Mouse (Mus musculus): ENCODE measurements around the gene Mrpl45.

Mrpl45 gene

DNA sequence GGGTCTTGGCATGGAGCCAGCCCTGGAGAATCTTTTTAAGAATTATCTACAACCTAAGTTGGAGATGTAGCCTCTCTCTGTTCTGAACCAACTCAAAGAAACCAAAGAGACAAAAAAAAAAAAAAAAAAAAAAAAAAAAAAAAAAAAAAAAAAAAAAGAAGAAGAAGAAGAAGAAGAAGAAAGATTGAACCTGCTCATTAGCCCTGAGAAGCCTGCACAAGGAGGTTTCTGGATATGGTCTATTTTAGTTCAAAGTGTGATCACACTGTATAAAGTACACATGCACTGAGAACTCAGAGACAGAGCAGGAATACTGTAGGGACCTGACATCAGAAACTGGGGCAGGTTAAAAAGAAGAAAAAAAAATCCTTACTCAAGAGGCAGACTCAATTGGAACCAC lies 27.9 kb upstream of the Mrpl45 start:
- no peaks in the 10 kb centered on the region for H3K36me3 ChIP-seq (ENCODE audit: insufficient read depth, low read length)
- peak overlapping the region; percentile 50 for H3K4me3 ChIP-seq (replicated peaks; ENCODE audit: low read length)
- peaks cover 95% of the 10 kb centered on the region for H3K4me1 ChIP-seq (replicated peaks; ENCODE audit: low read depth, low read length)
- no peaks in the 10 kb centered on the region for H3K9me3 ChIP-seq (ENCODE audit: low read length)
- no peak for TF ChIP-seq CTCF (conservative IDR thresholded peaks at IDR 0.05; ENCODE audit: low read length)
- TF ChIP-seq NANOG (IDR thresholded peaks at IDR 0.05; ENCODE audit: borderline replicate concordance, low read length): no peak
- TF ChIP-seq POU5F1 (IDR thresholded peaks at IDR 0.05; ENCODE audit: borderline replicate concordance, low read length): no peak
- no peaks in the 10 kb centered on the region for H3K27me3 ChIP-seq (ENCODE audit: insufficient read depth, low read length)

- Histone ChIP-seq H3K36me3 (ENCODE audit: insufficient read depth, low read length) (no peaks in the 10 kb centered on the region), H3K4me1 (replicated peaks; ENCODE audit: low read depth, low read length) (peaks cover 86% of the 10 kb centered on the region), H3K27me3 (ENCODE audit: insufficient read depth, low read length) (no peaks in the 10 kb centered on the region), H3K4me3 (replicated peaks; ENCODE audit: low read length) (peak overlapping the region; percentile 46), H3K9me3 (ENCODE audit: low read length) (no peaks in the 10 kb centered on the region)
- no peak for TF ChIP-seq POU5F1 (IDR thresholded peaks at IDR 0.05; ENCODE audit: borderline replicate concordance, low read length)
- TF ChIP-seq CTCF (conservative IDR thresholded peaks at IDR 0.05; ENCODE audit: low read length): no peak
- TF ChIP-seq NANOG (IDR thresholded peaks at IDR 0.05; ENCODE audit: borderline replicate concordance, low read length): peak; percentile 10; the same call in 1 of the 2 replicates
Measured at GRCm38 (mm10) chr11:97289276-97290230, 26.0 kb upstream of the Mrpl45 start.

GRCm38 (mm10) chr11:97292731-97293130 lies 22.8 kb upstream of the Mrpl45 start:
- Histone ChIP-seq H3K4me1 (replicated peaks; ENCODE audit: low read depth, low read length) (peaks cover 74% of the 10 kb centered on the region), H3K4me3 (replicated peaks; ENCODE audit: low read length) (no peak overlapping the region), H3K9me3 (ENCODE audit: low read length) (no peaks in the 10 kb centered on the region), H3K36me3 (ENCODE audit: insufficient read depth, low read length) (no peaks in the 10 kb centered on the region), H3K27me3 (ENCODE audit: insufficient read depth, low read length) (no peaks in the 10 kb centered on the region)
- TF ChIP-seq CTCF (conservative IDR thresholded peaks at IDR 0.05; ENCODE audit: low read length): peak; percentile 23
- TF ChIP-seq NANOG (IDR thresholded peaks at IDR 0.05; ENCODE audit: borderline replicate concordance, low read length): no peak

GRCm38 (mm10) chr11:97296542-97296941 lies 19.0 kb upstream of the Mrpl45 start:
- Histone ChIP-seq H3K27me3 (ENCODE audit: insufficient read depth, low read length) (no peaks in the 10 kb centered on the region), H3K36me3 (ENCODE audit: insufficient read depth, low read length) (no peaks in the 10 kb centered on the region), H3K9me3 (ENCODE audit: low read length) (no peaks in the 10 kb centered on the region), H3K4me1 (replicated peaks; ENCODE audit: low read depth, low read length) (peaks cover 56% of the 10 kb centered on the region), H3K4me3 (replicated peaks; ENCODE audit: low read length) (no peak overlapping the region)
- TF ChIP-seq NANOG (IDR thresholded peaks at IDR 0.05; ENCODE audit: borderline replicate concordance, low read length) (no peak), CTCF (conservative IDR thresholded peaks at IDR 0.05; ENCODE audit: low read length) (no peak), POU5F1 (IDR thresholded peaks at IDR 0.05; ENCODE audit: borderline replicate concordance, low read length) (no peak)

DNA sequence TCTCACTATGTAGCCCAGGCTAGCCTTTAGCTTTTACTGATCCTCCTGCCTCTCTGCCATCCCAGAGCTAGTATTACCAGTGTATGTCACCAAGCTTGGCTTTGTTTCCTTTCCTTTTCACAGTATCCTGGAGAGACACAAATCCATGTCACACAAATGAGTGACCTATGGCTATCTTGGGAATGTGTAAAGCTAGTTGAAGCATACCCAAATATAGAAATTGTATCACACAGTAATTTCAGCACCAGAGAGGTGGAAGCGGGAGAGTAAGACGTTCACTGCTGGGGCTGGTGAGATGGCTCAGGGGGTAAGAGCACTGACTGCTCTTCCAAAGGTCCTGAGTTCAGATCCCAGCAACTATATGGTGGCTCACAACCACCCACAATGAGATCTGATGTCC lies 15.6 kb upstream of the Mrpl45 start:
- H3K9me3 ChIP-seq (ENCODE audit: low read length): no peaks in the 10 kb centered on the region
- H3K4me3 ChIP-seq (replicated peaks; ENCODE audit: low read length): no peak overlapping the region
- no peaks in the 10 kb centered on the region for H3K27me3 ChIP-seq (ENCODE audit: insufficient read depth, low read length)
- no peak for TF ChIP-seq CTCF (conservative IDR thresholded peaks at IDR 0.05; ENCODE audit: low read length)
- no peak for TF ChIP-seq POU5F1 (IDR thresholded peaks at IDR 0.05; ENCODE audit: borderline replicate concordance, low read length)
- TF ChIP-seq NANOG (IDR thresholded peaks at IDR 0.05; ENCODE audit: borderline replicate concordance, low read length): no peak
- H3K4me1 ChIP-seq (replicated peaks; ENCODE audit: low read depth, low read length): peaks cover 67% of the 10 kb centered on the region
- no peaks in the 10 kb centered on the region for H3K36me3 ChIP-seq (ENCODE audit: insufficient read depth, low read length)

DNA sequence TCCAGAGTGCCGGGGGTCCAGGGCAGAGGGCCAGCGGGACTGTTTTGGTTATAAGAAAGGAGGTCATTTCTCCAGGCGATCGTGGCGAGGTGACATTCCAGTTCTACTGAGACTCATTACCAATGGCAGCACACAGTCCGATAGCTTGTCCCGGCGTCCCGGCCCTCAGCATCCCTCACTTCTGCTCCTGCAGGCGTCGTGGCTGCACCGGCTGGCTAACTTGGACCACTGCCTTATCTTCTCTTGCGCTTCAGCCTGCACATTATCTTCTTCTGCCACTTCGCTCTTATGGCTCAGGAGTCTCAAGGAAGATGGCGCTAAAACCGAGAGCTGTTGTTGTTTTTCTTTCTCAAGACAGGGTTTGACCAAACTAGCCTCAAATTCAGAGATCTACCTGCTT lies 14.1 kb upstream of the Mrpl45 start:
- Histone ChIP-seq H3K36me3 (ENCODE audit: insufficient read depth, low read length) (0 out of 2 replicates have a peak, but pooled peaks cover under 1% of the 10 kb centered on the region), H3K4me3 (replicated peaks; ENCODE audit: low read length) (peak overlapping the region; percentile 29; the same call in 1 of the 2 replicates), H3K9me3 (ENCODE audit: low read length) (no peaks in the 10 kb centered on the region), H3K4me1 (replicated peaks; ENCODE audit: low read depth, low read length) (peaks cover 61% of the 10 kb centered on the region), H3K27me3 (ENCODE audit: insufficient read depth, low read length) (no peaks in the 10 kb centered on the region)
- no peak for TF ChIP-seq POU5F1 (IDR thresholded peaks at IDR 0.05; ENCODE audit: borderline replicate concordance, low read length)
- TF ChIP-seq CTCF (conservative IDR thresholded peaks at IDR 0.05; ENCODE audit: low read length): no peak
- no peak for TF ChIP-seq NANOG (IDR thresholded peaks at IDR 0.05; ENCODE audit: borderline replicate concordance, low read length)

- peaks cover 3% of the 10 kb centered on the region; the same call in 1 of the 2 replicates for H3K36me3 ChIP-seq (ENCODE audit: insufficient read depth, low read length)
- peaks cover 66% of the 10 kb centered on the region for H3K4me1 ChIP-seq (replicated peaks; ENCODE audit: low read depth, low read length)
- H3K9me3 ChIP-seq (ENCODE audit: low read length): no peaks in the 10 kb centered on the region
- H3K4me3 ChIP-seq (replicated peaks; ENCODE audit: low read length): peak overlapping the region; percentile 21
- no peaks in the 10 kb centered on the region for H3K27me3 ChIP-seq (ENCODE audit: insufficient read depth, low read length)
- TF ChIP-seq CTCF (conservative IDR thresholded peaks at IDR 0.05; ENCODE audit: low read length): no peak
- no peak for TF ChIP-seq NANOG (IDR thresholded peaks at IDR 0.05; ENCODE audit: borderline replicate concordance, low read length)
- no peak for TF ChIP-seq POU5F1 (IDR thresholded peaks at IDR 0.05; ENCODE audit: borderline replicate concordance, low read length)
Measured at GRCm38 (mm10) chr11:97302231-97302781, 13.2 kb upstream of the Mrpl45 start.

DNA sequence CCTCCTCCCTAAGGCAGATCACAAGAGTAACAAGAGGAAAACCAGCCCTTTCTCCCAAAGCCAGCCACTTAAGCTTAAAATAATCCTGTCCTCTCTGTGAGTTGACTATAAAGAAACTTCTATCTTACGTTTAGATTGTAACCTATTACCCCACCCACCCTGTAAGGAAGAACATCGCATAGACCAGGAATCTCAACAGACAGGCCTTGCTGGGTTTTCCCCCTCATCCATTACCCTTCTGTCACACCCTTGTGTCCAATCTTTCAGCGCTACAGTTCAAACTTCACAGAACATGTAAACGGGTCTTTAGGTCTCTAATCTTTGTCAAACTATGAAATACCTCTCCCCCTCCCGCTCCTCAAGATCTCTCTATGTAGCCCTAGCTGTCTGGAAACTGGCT lies 10.9 kb upstream of the Mrpl45 start:
- Histone ChIP-seq H3K4me3 (replicated peaks; ENCODE audit: low read length) (no peak overlapping the region), H3K36me3 (ENCODE audit: insufficient read depth, low read length) (peaks cover 3% of the 10 kb centered on the region; the same call in 1 of the 2 replicates), H3K4me1 (replicated peaks; ENCODE audit: low read depth, low read length) (peaks cover 71% of the 10 kb centered on the region), H3K27me3 (ENCODE audit: insufficient read depth, low read length) (no peaks in the 10 kb centered on the region), H3K9me3 (ENCODE audit: low read length) (no peaks in the 10 kb centered on the region)
- no peak for TF ChIP-seq CTCF (conservative IDR thresholded peaks at IDR 0.05; ENCODE audit: low read length)
- no peak for TF ChIP-seq NANOG (IDR thresholded peaks at IDR 0.05; ENCODE audit: borderline replicate concordance, low read length)
- TF ChIP-seq POU5F1 (IDR thresholded peaks at IDR 0.05; ENCODE audit: borderline replicate concordance, low read length): no peak
